13 mouse cellular contexts compared by ENCODE assay signal in the genomic region with DNA sequence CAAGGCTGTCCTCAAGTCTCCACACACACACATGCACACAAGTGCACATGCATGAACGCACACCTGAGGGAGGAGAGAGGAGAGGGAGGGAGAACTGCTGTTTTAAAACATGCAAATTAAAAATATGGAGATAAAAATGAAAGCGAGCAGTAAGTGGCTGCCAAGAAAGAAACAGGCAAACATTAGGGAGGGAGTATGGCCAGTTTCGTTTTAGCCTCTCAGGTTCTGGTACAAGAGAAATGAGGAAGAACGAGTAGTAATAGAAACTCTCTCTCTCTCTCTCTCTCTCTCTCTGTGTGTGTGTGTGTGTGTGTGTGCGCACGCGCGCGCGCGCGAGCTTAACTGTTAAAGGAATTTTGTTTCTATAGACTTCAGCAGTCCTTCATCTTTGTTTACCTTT. TPM values are rescaled to one million over a fixed set of nuclear protein-coding genes. Genes with fewer than 3 reads are reported as not detected.
"Had no signal": no experiment of that assay in that cellular context is flagged by ENCODE, and none has a peak within 500 bp of the region (broad histone marks: within the 10 kb centered on the region; RNA-seq: fewer than 3 reads in every experiment).

No protein-coding gene starts in this region.

- H3K4me3 ChIP-seq: limb, embryonic 10.5 days; liver, embryonic 15.5 days; megakaryocyte, embryonic 14.5 days; midbrain, embryonic 15.5 days; neural tube, embryonic 12.5 days had no signal

- H3K27ac ChIP-seq: limb, embryonic 10.5 days; liver, embryonic 15.5 days; midbrain, embryonic 15.5 days; neural tube, embryonic 12.5 days had no signal

- ATAC-seq: lung, postnatal 0 days; midbrain, embryonic 15.5 days had no signal

- DNase-seq: kidney, postnatal 10 days; kidney, postnatal 4 days; lung, adult 2 months; lung, postnatal 36 days; thymus, postnatal 4 days had no signal

RNA-seq across cellular contexts. Expression of a gene that starts 12.7 kb away (rescaled TPM):
- total RNA-seq: monocyte, adult 5-6 weeks; neutrophil, adult 5-6 weeks had no signal

RNA-seq across cellular contexts. Expression of a gene that starts 22.4 kb away (rescaled TPM):
- total RNA-seq: monocyte, adult 5-6 weeks; neutrophil, adult 5-6 weeks had no signal

RNA-seq across cellular contexts. Expression of a gene that starts 54.4 kb away (rescaled TPM):
- total RNA-seq: neutrophil, adult 5-6 weeks had no signal
